Comparison of ENCODE assay signal across 10 mouse cellular contexts in genomic region chr6:97059599-97059998, GRCm38 (mm10). TPM values are rescaled to one million over a fixed set of nuclear protein-coding genes. Genes with fewer than 3 reads are reported as not detected.
DNase-seq lines count a peak whose midpoint lies in the region; ATAC-seq and TF ChIP-seq lines count a peak whose summit lies in the region.
"Had no signal": no experiment of that assay in that cellular context is flagged by ENCODE, and none has a peak within 500 bp of the region (broad histone marks: within the 10 kb centered on the region; RNA-seq: fewer than 3 reads in every experiment).

No protein-coding gene starts in this region.

- intact Hi-C loops in heart, adult 2 months (cut with DNase I): no loop called here
- intact Hi-C loops in left cerebral cortex, postnatal 36 days (cut with DNase I): no loop called here
- intact Hi-C loops in gastrocnemius, postnatal 36 days (cut with DNase I): no loop called here

- DNase-seq in heart, adult 2 months: no peak
- DNase-seq in embryonic facial prominence, embryonic 11.5 days (ENCODE audit: low spot score): no peak
- no peak for DNase-seq in MN1 (ENCODE audit: low spot score)
- DNase-seq in left cerebral cortex, postnatal 36 days (ENCODE audit: low spot score in 2 of 2): no peak
- no peak for DNase-seq in gastrocnemius, postnatal 36 days
- DNase-seq: cerebellum, adult 2 months had no signal

- peak overlapping the region; percentile 50 for H3K4me3 ChIP-seq in heart, embryonic 15.5 days
- no peak overlapping the region for H3K4me3 ChIP-seq in heart, adult 2 months
- peak overlapping the region; percentile 33 for H3K4me3 ChIP-seq in embryonic facial prominence, embryonic 11.5 days (ENCODE audit: low read depth, low read length)
- peak overlapping the region; percentile 40 for H3K4me3 ChIP-seq in hindbrain, embryonic 15.5 days
- peak overlapping the region; percentile 41 for H3K4me3 ChIP-seq in midbrain, embryonic 15.5 days

- no peak for TF ChIP-seq POLR2A in heart, adult 2 months (IDR thresholded peaks at IDR 0.05; ENCODE audit: insufficient read depth, low read depth, low read length)

- H3K9me3 ChIP-seq in heart, embryonic 15.5 days (replicated peaks): no peaks in the 10 kb centered on the region
- H3K9me3 ChIP-seq in embryonic facial prominence, embryonic 11.5 days (replicated peaks; ENCODE audit: control insufficient read depth, low read length): no peaks in the 10 kb centered on the region
- no peaks in the 10 kb centered on the region for H3K9me3 ChIP-seq in hindbrain, embryonic 15.5 days
- no peaks in the 10 kb centered on the region for H3K9me3 ChIP-seq in midbrain, embryonic 15.5 days

- H3K4me2 ChIP-seq in heart, embryonic 15.5 days: peak overlapping the region; percentile 82
- H3K4me2 ChIP-seq in embryonic facial prominence, embryonic 11.5 days (ENCODE audit: low read depth, low read length): peak overlapping the region; percentile 73
- H3K4me2 ChIP-seq in hindbrain, embryonic 15.5 days: peak overlapping the region; percentile 74
- peak overlapping the region; percentile 83 for H3K4me2 ChIP-seq in midbrain, embryonic 15.5 days

- no peaks in the 10 kb centered on the region for H3K79me2 ChIP-seq in heart, adult 2 months (replicated peaks; ENCODE audit: control insufficient read depth, insufficient read depth, low read length)

- peaks cover 17% of the 10 kb centered on the region for H3K4me1 ChIP-seq in heart, embryonic 15.5 days (replicated peaks)
- H3K4me1 ChIP-seq in heart, adult 2 months (ENCODE audit: control insufficient read depth, insufficient read depth, low read length): no peaks in the 10 kb centered on the region
- no peaks in the 10 kb centered on the region for H3K4me1 ChIP-seq in embryonic facial prominence, embryonic 11.5 days (ENCODE audit: control insufficient read depth, insufficient read depth, low read length)
- H3K4me1 ChIP-seq in hindbrain, embryonic 15.5 days (replicated peaks): peaks cover 14% of the 10 kb centered on the region
- H3K4me1 ChIP-seq in midbrain, embryonic 15.5 days: peaks cover 19% of the 10 kb centered on the region

- TF ChIP-seq EP300 in heart, adult 2 months (IDR thresholded peaks at IDR 0.05; ENCODE audit: insufficient read depth, low read depth, low read length): no peak

- H3K9ac ChIP-seq in heart, embryonic 15.5 days: peak overlapping the region; percentile 28; the same call in 1 of the 2 replicates
- H3K9ac ChIP-seq in heart, adult 2 months (ENCODE audit: low read depth, low read length): no peak overlapping the region
- H3K9ac ChIP-seq in embryonic facial prominence, embryonic 11.5 days (replicated peaks; ENCODE audit: low read length): peak overlapping the region; percentile 32; the same call in 1 of the 2 replicates
- no peak overlapping the region for H3K9ac ChIP-seq in hindbrain, embryonic 15.5 days
- H3K9ac ChIP-seq in midbrain, embryonic 15.5 days: peak overlapping the region; percentile 28; the same call in 1 of the 2 replicates

- no peak for ATAC-seq in heart, embryonic 15.5 days (replicated peaks; ENCODE audit: insufficient number of reproducible peaks, insufficient read depth, low FRiP score, low read depth)
- no peak for ATAC-seq in embryonic facial prominence, embryonic 11.5 days (replicated peaks; ENCODE audit: insufficient number of reproducible peaks, low FRiP score, low TSS enrichment, low read depth)
- ATAC-seq in hindbrain, embryonic 15.5 days (ENCODE audit: low FRiP score, low read depth): no peak
- 0 out of 2 replicates have a peak, but pooled peaks have one; percentile 37 for ATAC-seq in midbrain, embryonic 15.5 days (replicated peaks)

- H3K27me3 ChIP-seq in heart, embryonic 15.5 days: peaks cover 54% of the 10 kb centered on the region
- peaks cover 2% of the 10 kb centered on the region for H3K27me3 ChIP-seq in heart, adult 2 months (ENCODE audit: control insufficient read depth, insufficient read depth, low read length)
- H3K27me3 ChIP-seq in embryonic facial prominence, embryonic 11.5 days (ENCODE audit: control insufficient read depth, insufficient read depth, low read length): peaks cover 14% of the 10 kb centered on the region
- peaks cover 27% of the 10 kb centered on the region for H3K27me3 ChIP-seq in hindbrain, embryonic 15.5 days
- H3K27me3 ChIP-seq in midbrain, embryonic 15.5 days (replicated peaks): peaks cover 13% of the 10 kb centered on the region

- no peaks in the 10 kb centered on the region for H3K36me3 ChIP-seq in heart, embryonic 15.5 days
- H3K36me3 ChIP-seq in heart, adult 2 months (ENCODE audit: control insufficient read depth, insufficient read depth, low read length): no peaks in the 10 kb centered on the region
- no peaks in the 10 kb centered on the region for H3K36me3 ChIP-seq in embryonic facial prominence, embryonic 11.5 days (replicated peaks; ENCODE audit: control insufficient read depth, insufficient read depth, low read depth, low read length)
- H3K36me3 ChIP-seq in hindbrain, embryonic 15.5 days: no peaks in the 10 kb centered on the region
- no peaks in the 10 kb centered on the region for H3K36me3 ChIP-seq in midbrain, embryonic 15.5 days (replicated peaks)

- WGBS in heart, embryonic 15.5 days: 3% methylated on average over 10 of the region's 10 CpGs
- WGBS in heart, adult 2 months: 6% methylated on average over 10 of the region's 10 CpGs
- WGBS in embryonic facial prominence, embryonic 11.5 days: 2% methylated on average over 10 of the region's 10 CpGs
- WGBS in hindbrain, embryonic 15.5 days: 6% methylated on average over 10 of the region's 10 CpGs
- WGBS in midbrain, embryonic 15.5 days: 5% methylated on average over 10 of the region's 10 CpGs

- TF ChIP-seq CTCF in heart, adult 2 months (IDR thresholded peaks at IDR 0.05): no peak

- no peak overlapping the region for H3K27ac ChIP-seq in heart, embryonic 15.5 days
- no peak overlapping the region for H3K27ac ChIP-seq in heart, adult 2 months
- no peak overlapping the region for H3K27ac ChIP-seq in embryonic facial prominence, embryonic 11.5 days (replicated peaks; ENCODE audit: low read depth, low read length)
- no peak overlapping the region for H3K27ac ChIP-seq in hindbrain, embryonic 15.5 days (replicated peaks)
- no peak overlapping the region for H3K27ac ChIP-seq in midbrain, embryonic 15.5 days

RNA-seq across cellular contexts. Expression of gene Fam19a4, which starts 0.6 kb away (rescaled TPM):
- polyA plus RNA-seq in heart, embryonic 15.5 days (2015; fragmentation: Nextera tagmentation; extraction: Ambion mirVana): 0.10 and 0.34 TPM in 2 replicates
- not detected for total RNA-seq in heart, adult 2 months (2021)
- not detected in 2 replicates for polyA plus RNA-seq in heart, adult 2 months (2012; rRNA removed)
- polyA plus RNA-seq in embryonic facial prominence, embryonic 11.5 days (2014; fragmentation: Nextera tagmentation; extraction: Ambion mirVana): 1.2 and 2.8 TPM in 2 replicates
- 3.0 and 4.8 TPM in 2 replicates for polyA plus RNA-seq in hindbrain, embryonic 15.5 days (2015; fragmentation: Nextera tagmentation; extraction: Ambion mirVana)
- polyA plus RNA-seq in midbrain, embryonic 15.5 days (2015; fragmentation: Nextera tagmentation; extraction: Ambion mirVana): 6.4 and 6.6 TPM in 2 replicates
- under 1 TPM; 0.30 to 0.41 TPM for total RNA-seq in left cerebral cortex, postnatal 36 days (2021)
- total RNA-seq in gastrocnemius, postnatal 36 days (2021): under 1 TPM; 0.28 to 0.49 TPM
- polyA plus RNA-seq: small intestine, adult 2 months had no signal

Comparison
In these comparisons a context has a peak if more than half of its experiments do, and no peak if none do; other contexts are left out.
1. H3K9ac ChIP-seq: peak in heart, embryonic 15.5 days (single experiment), embryonic facial prominence, embryonic 11.5 days (single experiment) and midbrain, embryonic 15.5 days (single experiment); none in heart, adult 2 months (single experiment) and hindbrain, embryonic 15.5 days (single experiment).
2. Peak in every context shown above with its lines, with median percentiles within 50 percentile points of each other: H3K4me2 ChIP-seq.